In genomic region chr4:132421556-132421922, GRCm38 (mm10) we compare ENCODE assay signal across 7 mouse cellular contexts. TPM values are rescaled to one million over a fixed set of nuclear protein-coding genes. Genes with fewer than 3 reads are reported as not detected.
DNase-seq lines count a peak whose midpoint lies in the region; ATAC-seq and TF ChIP-seq lines count a peak whose summit lies in the region.

No protein-coding gene starts in this region.

- H3K36me3 ChIP-seq in lung, embryonic 15.5 days = no peaks in the 10 kb centered on the region
- H3K36me3 ChIP-seq in hindbrain, embryonic 13.5 days = no peaks in the 10 kb centered on the region
- no peaks in the 10 kb centered on the region for H3K36me3 ChIP-seq in midbrain, embryonic 12.5 days

- ATAC-seq in lung, embryonic 15.5 days (ENCODE audit: borderline replicate concordance, extremely low read depth, low FRiP score, low TSS enrichment) = no peak
- ATAC-seq in hindbrain, embryonic 13.5 days (ENCODE audit: low FRiP score) = no peak
- no peak for ATAC-seq in midbrain, embryonic 12.5 days (ENCODE audit: low FRiP score, low read depth)

- TF ChIP-seq CTCF in cortical plate, adult 2 months (IDR thresholded peaks at IDR 0.05; ENCODE audit: extremely low read depth, insufficient read depth, low read length) = no peak

- no peaks in the 10 kb centered on the region for H3K27me3 ChIP-seq in lung, embryonic 15.5 days
- H3K27me3 ChIP-seq in hindbrain, embryonic 13.5 days = no peaks in the 10 kb centered on the region
- no peaks in the 10 kb centered on the region for H3K27me3 ChIP-seq in midbrain, embryonic 12.5 days

- H3K9me3 ChIP-seq in lung, embryonic 15.5 days = no peaks in the 10 kb centered on the region
- no peaks in the 10 kb centered on the region for H3K9me3 ChIP-seq in hindbrain, embryonic 13.5 days
- no peaks in the 10 kb centered on the region for H3K9me3 ChIP-seq in midbrain, embryonic 12.5 days

- under 1% methylated on average over 13 of the region's 13 CpGs for WGBS in lung, embryonic 15.5 days
- 0% methylated on average over 9 of the region's 13 CpGs for whole genome bisulfite sequencing in hindbrain, embryonic 13.5 days
- 2% methylated on average over 9 of the region's 13 CpGs for WGBS in midbrain, embryonic 12.5 days

- peak overlapping the region; percentile 89 for H3K4me3 ChIP-seq in lung, embryonic 15.5 days
- H3K4me3 ChIP-seq in cortical plate, adult 2 months (ENCODE audit: insufficient read depth, low read length) = peak overlapping the region; percentile 60
- H3K4me3 ChIP-seq in hindbrain, embryonic 13.5 days = peak overlapping the region; percentile 89
- peak overlapping the region; percentile 80 for H3K4me3 ChIP-seq in midbrain, embryonic 12.5 days

- TF ChIP-seq POLR2A in cortical plate, adult 2 months (IDR thresholded peaks at IDR 0.05; ENCODE audit: extremely low read depth, insufficient read depth, low read length) = no peak

- peaks cover 23% of the 10 kb centered on the region for H3K4me1 ChIP-seq in lung, embryonic 15.5 days
- no peaks in the 10 kb centered on the region for H3K4me1 ChIP-seq in cortical plate, adult 2 months (ENCODE audit: control insufficient read depth, insufficient read depth, low read length)
- peaks cover 16% of the 10 kb centered on the region for H3K4me1 ChIP-seq in hindbrain, embryonic 13.5 days (replicated peaks)
- peaks cover 12% of the 10 kb centered on the region for H3K4me1 ChIP-seq in midbrain, embryonic 12.5 days

- peak overlapping the region; percentile 94 for H3K9ac ChIP-seq in lung, embryonic 15.5 days
- peak overlapping the region; percentile 84 for H3K9ac ChIP-seq in hindbrain, embryonic 13.5 days
- H3K9ac ChIP-seq in midbrain, embryonic 12.5 days (replicated peaks) = peak overlapping the region; percentile 85

- peak overlapping the region; percentile 100 for H3K27ac ChIP-seq in lung, embryonic 15.5 days
- H3K27ac ChIP-seq in cortical plate, adult 2 months (ENCODE audit: insufficient read depth, low read length) = 0 out of 2 replicates have a peak overlapping the region, but pooled peaks have one; percentile 94
- H3K27ac ChIP-seq in hindbrain, embryonic 13.5 days = peak overlapping the region; percentile 91
- H3K27ac ChIP-seq in midbrain, embryonic 12.5 days (replicated peaks) = peak overlapping the region; percentile 96

- DNase-seq in lung, postnatal 25 days (ENCODE audit: low spot score) = no peak
- DNase-seq in urinary bladder, postnatal 25 days (ENCODE audit: low spot score) = no peak
- no peak for DNase-seq in right cerebral cortex, postnatal 25 days

- H3K4me2 ChIP-seq in lung, embryonic 15.5 days = peak overlapping the region; percentile 60
- peak overlapping the region; percentile 75 for H3K4me2 ChIP-seq in hindbrain, embryonic 13.5 days
- H3K4me2 ChIP-seq in midbrain, embryonic 12.5 days (replicated peaks) = peak overlapping the region; percentile 69

RNA-seq across cellular contexts. Expression of gene Phactr4, which starts 0.8 kb away (rescaled TPM):
- polyA plus RNA-seq in lung, embryonic 15.5 days (2015; fragmentation: Nextera tagmentation; extraction: Ambion mirVana) = 17.6 and 18.7 TPM in 2 replicates
- polyA plus RNA-seq in cortical plate, adult 2 months (2012; rRNA removed) = 5.6 and 6.4 TPM in 2 replicates
- polyA plus RNA-seq in hindbrain, embryonic 13.5 days (2015; fragmentation: Nextera tagmentation; extraction: Ambion mirVana) = 10.5 and 11.5 TPM in 2 replicates
- polyA plus RNA-seq in midbrain, embryonic 12.5 days (2016; fragmentation: Nextera tagmentation; extraction: Ambion mirVana) = 19.7 and 20.7 TPM in 2 replicates

RNA-seq across cellular contexts. Expression of gene Med18, which starts 42.2 kb away (rescaled TPM):
- polyA plus RNA-seq in lung, embryonic 15.5 days (2015; fragmentation: Nextera tagmentation; extraction: Ambion mirVana) = 23.3 and 24.2 TPM in 2 replicates
- polyA plus RNA-seq in cortical plate, adult 2 months (2012; rRNA removed) = 5.6 TPM in 2 replicates
- polyA plus RNA-seq in hindbrain, embryonic 13.5 days (2015; fragmentation: Nextera tagmentation; extraction: Ambion mirVana) = 18.5 and 20.6 TPM in 2 replicates
- 22.2 and 27.3 TPM in 2 replicates for polyA plus RNA-seq in midbrain, embryonic 12.5 days (2016; fragmentation: Nextera tagmentation; extraction: Ambion mirVana)
